Mouse (Mus musculus): ENCODE measurements around the gene Ibsp. TPM values are rescaled to one million over a fixed set of nuclear protein-coding genes. Genes with fewer than 3 reads are reported as not detected.
A peak's percentile ranks its signal among the peaks of the same experiment; 100 is the strongest.

Gene Ibsp
- total and polyA plus RNA-seq, 2 experiments from 2014 or later: 0.50 to 20.2 TPM

DNA sequence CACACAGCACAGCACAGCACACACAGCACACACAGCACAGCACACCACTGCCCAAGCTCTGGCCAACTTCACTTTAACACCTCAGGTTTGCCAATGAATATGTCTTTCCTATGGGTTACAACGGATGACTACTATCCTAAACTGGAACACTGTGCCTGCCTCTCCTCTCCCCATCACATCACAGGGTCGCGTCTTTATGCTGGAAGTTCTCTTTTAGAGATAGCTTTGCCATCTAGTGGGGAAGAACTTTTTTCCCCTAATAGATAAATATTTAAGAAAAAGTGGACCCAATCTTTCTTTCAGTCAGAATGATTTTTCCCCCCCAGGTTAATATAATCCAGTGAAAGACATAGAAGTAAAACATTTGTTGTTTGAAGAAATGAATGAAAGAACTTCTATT is 33.3 kb downstream of the Ibsp start:
- Histone ChIP-seq H3K4me1 (ENCODE audit: insufficient read depth) (no peaks in the 10 kb centered on the region), H3K9me3 (ENCODE audit: low read length) (no peaks in the 10 kb centered on the region), H3K36me3 (ENCODE audit: insufficient read depth) (no peaks in the 10 kb centered on the region), H3K4me3 (ENCODE audit: low read depth, low read length) (no peak overlapping the region), H3K4me2 (ENCODE audit: low read depth) (no peak overlapping the region), H3K27me3 (ENCODE audit: insufficient read depth, low read length) (no peaks in the 10 kb centered on the region), H3K9ac (no peak overlapping the region), H3K27ac (ENCODE audit: low read depth, low read length) (no peak overlapping the region)
- WGBS: 60% methylated on average over 3 of the region's 3 CpGs
- no peak for TF ChIP-seq CTCF (IDR thresholded peaks at IDR 0.05; ENCODE audit: low read depth)
- no peak for ATAC-seq
- no peak for DNase-seq

DNA sequence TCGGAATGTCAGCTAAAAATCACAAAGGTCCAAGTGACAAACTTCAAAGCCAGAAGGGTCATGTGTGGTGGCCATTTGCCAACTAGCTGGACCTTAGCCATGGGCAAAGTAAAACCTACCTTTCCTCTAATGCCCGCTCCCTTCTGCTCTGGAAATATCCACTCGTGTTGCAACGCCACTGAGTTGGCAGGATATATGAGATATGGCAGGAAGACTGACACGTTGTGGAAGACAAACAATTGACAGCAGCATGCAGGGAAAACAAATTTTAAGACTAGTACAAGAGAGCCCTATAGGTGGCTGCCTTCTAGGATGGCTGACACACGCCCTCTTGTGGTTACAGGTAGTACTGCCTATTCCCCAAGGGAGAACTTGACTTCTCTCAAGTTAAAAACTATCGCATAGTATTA is 34.3 kb downstream of the Ibsp start:
- no peaks in the 10 kb centered on the region for H3K27me3 ChIP-seq (ENCODE audit: insufficient read depth, low read length)
- peak; percentile 84 for ATAC-seq
- H3K27ac ChIP-seq (ENCODE audit: low read depth, low read length): no peak overlapping the region
- no peak overlapping the region for H3K9ac ChIP-seq
- H3K36me3 ChIP-seq (ENCODE audit: insufficient read depth): no peaks in the 10 kb centered on the region
- no peaks in the 10 kb centered on the region for H3K9me3 ChIP-seq (ENCODE audit: low read length)
- H3K4me2 ChIP-seq (ENCODE audit: low read depth): no peak overlapping the region
- H3K4me1 ChIP-seq (ENCODE audit: insufficient read depth): no peaks in the 10 kb centered on the region
- DNase-seq: peak; percentile 83
- TF ChIP-seq CTCF (IDR thresholded peaks at IDR 0.05; ENCODE audit: low read depth): peak; percentile 94
- no peak overlapping the region for H3K4me3 ChIP-seq (ENCODE audit: low read depth, low read length)
- WGBS: 33% methylated on average over 7 of the region's 7 CpGs

DNA sequence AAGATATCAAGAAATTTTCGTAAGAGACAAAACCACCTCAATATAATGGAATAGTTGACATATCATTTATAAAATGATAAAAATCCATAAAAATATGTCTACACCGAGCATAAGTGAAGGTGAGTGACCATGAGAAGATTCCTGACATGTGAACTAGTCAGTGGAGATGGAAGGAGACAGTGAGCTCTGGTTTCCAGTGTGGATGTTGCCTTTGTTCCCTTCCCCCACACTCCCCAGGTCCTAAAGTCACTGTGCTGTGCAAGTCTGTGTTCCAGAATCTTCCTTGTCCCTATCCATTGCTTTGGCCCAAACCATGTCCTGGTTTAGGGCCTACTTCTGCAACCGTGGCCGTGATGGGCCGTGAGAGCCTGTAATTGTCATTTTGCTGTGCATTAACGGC is 34.7 kb downstream of the Ibsp start:
- no peak for TF ChIP-seq CTCF (IDR thresholded peaks at IDR 0.05; ENCODE audit: low read depth)

DNA sequence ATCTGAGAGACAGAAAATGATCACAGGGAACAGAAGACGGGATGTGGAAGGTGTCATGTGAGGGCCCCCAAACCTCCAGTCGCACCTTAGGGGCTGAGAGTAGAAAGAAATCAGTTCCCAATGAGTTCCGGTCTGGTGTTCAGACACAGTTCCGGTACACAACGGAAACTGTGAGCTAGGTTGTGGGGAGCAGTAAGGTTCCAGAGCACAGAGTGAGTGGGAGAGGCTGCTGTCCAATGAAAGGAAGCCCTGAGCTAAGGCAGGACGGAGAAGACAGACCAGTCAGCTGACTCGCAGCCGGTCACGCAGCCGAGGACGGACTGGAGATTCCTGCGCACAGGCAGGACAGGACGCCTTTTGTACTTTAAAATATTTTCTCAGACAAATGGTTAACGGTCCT is 35.5 kb downstream of the Ibsp start:
- Histone ChIP-seq H3K4me3 (ENCODE audit: low read depth, low read length) (no peak overlapping the region), H3K9ac (no peak overlapping the region), H3K36me3 (ENCODE audit: insufficient read depth) (no peaks in the 10 kb centered on the region), H3K4me2 (ENCODE audit: low read depth) (no peak overlapping the region), H3K9me3 (ENCODE audit: low read length) (no peaks in the 10 kb centered on the region), H3K4me1 (ENCODE audit: insufficient read depth) (no peaks in the 10 kb centered on the region), H3K27ac (ENCODE audit: low read depth, low read length) (no peak overlapping the region), H3K27me3 (ENCODE audit: insufficient read depth, low read length) (no peaks in the 10 kb centered on the region)
- DNase-seq (no peak), ATAC-seq (no peak)
- TF ChIP-seq CTCF (IDR thresholded peaks at IDR 0.05; ENCODE audit: low read depth): no peak
- WGBS: 87% methylated on average over 14 of the region's 14 CpGs

More for the DNA sequence above, 34.7 kb downstream of the Ibsp start:
- peak; percentile 16; the same call in 1 of the 2 replicates for ATAC-seq
- WGBS: 78% methylated on average over 6 of the region's 6 CpGs
- no peak for DNase-seq
- no peak overlapping the region for H3K4me3 ChIP-seq (ENCODE audit: low read depth, low read length)
- H3K27ac ChIP-seq (ENCODE audit: low read depth, low read length): no peak overlapping the region
- no peaks in the 10 kb centered on the region for H3K4me1 ChIP-seq (ENCODE audit: insufficient read depth)
- no peaks in the 10 kb centered on the region for H3K9me3 ChIP-seq (ENCODE audit: low read length)
- H3K9ac ChIP-seq: no peak overlapping the region
- no peak overlapping the region for H3K4me2 ChIP-seq (ENCODE audit: low read depth)
- no peaks in the 10 kb centered on the region for H3K27me3 ChIP-seq (ENCODE audit: insufficient read depth, low read length)
- H3K36me3 ChIP-seq (ENCODE audit: insufficient read depth): no peaks in the 10 kb centered on the region

DNA sequence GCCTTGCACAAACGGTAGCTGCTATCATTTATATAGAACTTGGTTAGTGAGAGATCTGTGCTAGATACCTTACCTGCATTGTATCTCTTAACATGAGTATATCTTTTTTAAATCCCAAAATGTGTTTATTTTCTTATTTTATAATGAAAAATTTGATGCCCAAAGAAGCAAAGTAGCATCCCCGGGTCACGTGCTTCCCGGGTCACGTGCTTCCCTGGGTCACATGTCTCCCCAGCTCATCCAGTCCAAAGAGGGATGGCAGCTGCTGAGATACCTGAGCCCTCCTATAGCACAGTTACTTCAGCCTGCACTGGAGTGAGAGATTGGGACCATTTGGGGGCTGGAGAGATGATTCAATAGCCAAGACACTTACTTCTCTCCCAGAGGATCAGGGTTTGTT is 37.0 kb downstream of the Ibsp start:
- Histone ChIP-seq H3K4me1 (ENCODE audit: insufficient read depth) (no peaks in the 10 kb centered on the region), H3K4me3 (ENCODE audit: low read depth, low read length) (no peak overlapping the region), H3K27me3 (ENCODE audit: insufficient read depth, low read length) (no peaks in the 10 kb centered on the region), H3K9me3 (ENCODE audit: low read length) (no peaks in the 10 kb centered on the region), H3K36me3 (ENCODE audit: insufficient read depth) (no peaks in the 10 kb centered on the region), H3K4me2 (ENCODE audit: low read depth) (no peak overlapping the region), H3K9ac (no peak overlapping the region), H3K27ac (ENCODE audit: low read depth, low read length) (no peak overlapping the region)
- TF ChIP-seq CTCF (IDR thresholded peaks at IDR 0.05; ENCODE audit: low read depth): no peak
- ATAC-seq: no peak
- no peak for DNase-seq
- WGBS: 91% methylated on average over 5 of the region's 5 CpGs

DNA sequence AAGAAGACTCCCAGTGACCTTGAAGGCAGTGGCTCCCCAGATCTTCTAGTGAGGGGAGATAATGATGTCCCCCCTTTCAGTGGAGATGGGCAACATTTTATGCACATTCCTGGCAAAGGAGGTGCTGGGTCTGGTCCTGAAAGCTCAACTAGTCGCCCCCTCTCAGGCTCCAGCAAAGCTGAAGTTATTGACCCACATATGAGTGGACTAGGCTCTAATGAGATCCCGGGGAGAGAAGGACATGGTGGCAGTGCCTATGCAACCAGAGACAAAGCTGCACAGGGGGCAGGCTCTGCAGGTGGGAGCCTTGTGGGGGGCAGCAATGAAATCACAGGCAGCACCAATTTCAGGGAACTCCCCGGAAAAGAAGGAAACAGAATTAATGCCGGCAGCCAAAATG is 38.5 kb downstream of the Ibsp start:
- 69% methylated on average over 4 of the region's 4 CpGs for WGBS
- Histone ChIP-seq H3K27ac (ENCODE audit: low read depth, low read length) (no peak overlapping the region), H3K36me3 (ENCODE audit: insufficient read depth) (no peaks in the 10 kb centered on the region), H3K4me1 (ENCODE audit: insufficient read depth) (no peaks in the 10 kb centered on the region), H3K4me3 (ENCODE audit: low read depth, low read length) (no peak overlapping the region), H3K9me3 (ENCODE audit: low read length) (no peaks in the 10 kb centered on the region), H3K9ac (no peak overlapping the region), H3K27me3 (ENCODE audit: insufficient read depth, low read length) (no peaks in the 10 kb centered on the region), H3K4me2 (ENCODE audit: low read depth) (no peak overlapping the region)
- ATAC-seq (no peak), DNase-seq (no peak)
- no peak for TF ChIP-seq CTCF (IDR thresholded peaks at IDR 0.05; ENCODE audit: low read depth)

DNA sequence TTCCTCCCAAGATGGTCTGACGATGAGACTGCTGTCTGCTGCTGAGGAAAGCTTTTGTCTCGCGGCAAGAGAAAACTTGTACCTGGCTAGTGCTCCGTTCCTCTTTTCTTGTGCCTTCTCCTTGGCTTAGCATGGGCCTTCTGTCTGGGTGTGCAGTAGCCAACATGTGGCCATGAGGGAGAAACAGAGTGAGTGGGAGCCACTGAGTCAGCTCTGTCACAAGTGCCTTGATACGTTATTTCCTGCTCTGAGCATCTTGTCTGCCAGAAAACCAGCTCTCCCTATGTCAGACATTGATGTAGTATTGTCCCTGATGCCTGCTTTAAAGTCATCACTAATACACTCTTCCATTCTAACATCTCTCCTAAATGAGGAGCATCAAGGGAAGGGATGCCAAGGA is 40.0 kb downstream of the Ibsp start:
- ATAC-seq: no peak
- H3K27me3 ChIP-seq (ENCODE audit: insufficient read depth, low read length): no peaks in the 10 kb centered on the region
- no peaks in the 10 kb centered on the region for H3K9me3 ChIP-seq (ENCODE audit: low read length)
- H3K4me3 ChIP-seq (ENCODE audit: low read depth, low read length): no peak overlapping the region
- 78% methylated on average over 5 of the region's 5 CpGs for WGBS
- H3K9ac ChIP-seq: no peak overlapping the region
- TF ChIP-seq CTCF (IDR thresholded peaks at IDR 0.05; ENCODE audit: low read depth): no peak
- no peaks in the 10 kb centered on the region for H3K4me1 ChIP-seq (ENCODE audit: insufficient read depth)
- DNase-seq: no peak
- H3K36me3 ChIP-seq (ENCODE audit: insufficient read depth): no peaks in the 10 kb centered on the region
- H3K4me2 ChIP-seq (ENCODE audit: low read depth): no peak overlapping the region
- no peak overlapping the region for H3K27ac ChIP-seq (ENCODE audit: low read depth, low read length)

Measured in forebrain, postnatal 0 days (tissue).